Mouse (Mus musculus): ENCODE data around the gene Tmem120b. TPM values are rescaled to one million over a fixed set of nuclear protein-coding genes. Genes with fewer than 3 reads are reported as not detected.

Gene Tmem120b
- total RNA-seq, 2 experiments from 2014 or later, result 13.2 to 17.7 TPM

DNA sequence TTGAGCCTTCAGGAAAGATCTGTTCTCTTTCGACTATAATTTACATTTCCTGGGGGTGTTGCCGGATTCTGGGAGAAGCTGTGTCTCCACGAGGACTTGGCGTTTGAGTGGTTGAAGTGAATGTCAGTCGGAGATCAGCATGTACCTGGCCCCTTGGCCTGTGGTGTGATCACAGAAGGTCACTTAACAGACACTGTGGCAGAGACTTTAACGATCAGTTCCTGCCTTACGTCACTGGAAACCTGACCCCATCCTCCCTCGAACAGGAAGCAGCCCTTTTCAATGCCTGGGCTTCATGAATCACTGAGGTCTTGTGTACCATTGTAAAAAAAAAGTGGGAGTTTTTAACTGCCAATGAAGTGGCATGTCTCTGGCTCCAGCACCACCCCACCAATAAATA lies 11.8 kb downstream of the Tmem120b start:
- intact Hi-C loops (cut with DNase I), result no loop called here
- no peak for DNase-seq (ENCODE audit: low spot score in 2 of 2)

- intact Hi-C loops (cut with DNase I), result no loop called here
- no peak for DNase-seq (ENCODE audit: low spot score in 2 of 2)
Measured at GRCm38 (mm10) chr5:123080510-123080909, 12.3 kb downstream of the Tmem120b start.

DNA sequence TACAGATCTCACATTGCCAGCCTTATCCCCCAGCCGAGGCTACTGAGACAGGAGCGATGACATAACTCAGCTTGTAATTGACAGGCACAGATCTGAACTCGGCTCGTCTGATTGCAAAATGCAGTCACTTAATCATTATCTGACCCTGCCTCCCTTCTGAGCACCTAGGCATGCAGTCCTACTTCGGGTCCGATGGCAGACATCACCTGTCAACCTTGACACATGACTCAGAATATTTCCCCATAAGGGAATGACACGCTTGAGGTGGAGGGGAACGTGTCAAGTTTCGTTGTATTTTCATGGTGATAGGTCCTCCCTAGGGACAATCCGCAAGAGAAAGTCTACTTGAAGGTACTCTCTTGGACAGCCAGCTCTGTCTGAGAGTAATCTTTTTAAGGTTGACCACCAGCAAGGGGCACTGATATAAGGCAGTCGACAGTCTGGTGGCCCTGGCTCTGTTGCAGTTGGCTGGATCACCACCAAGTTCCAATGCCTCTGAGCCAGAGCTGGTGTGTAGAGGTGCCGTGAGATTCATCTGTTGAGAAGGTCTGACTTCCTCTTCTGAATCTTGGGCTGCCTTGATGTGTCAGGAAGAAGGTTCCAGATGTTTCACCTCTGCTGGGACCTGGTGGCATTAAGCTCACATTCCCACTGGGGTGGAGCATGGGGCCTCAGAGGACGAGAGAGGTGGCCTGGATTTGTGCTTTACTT lies 15.3 kb downstream of the Tmem120b start:
- no peak for DNase-seq (ENCODE audit: low spot score in 2 of 2)
- intact Hi-C loops (cut with DNase I), result no loop called here

DNA sequence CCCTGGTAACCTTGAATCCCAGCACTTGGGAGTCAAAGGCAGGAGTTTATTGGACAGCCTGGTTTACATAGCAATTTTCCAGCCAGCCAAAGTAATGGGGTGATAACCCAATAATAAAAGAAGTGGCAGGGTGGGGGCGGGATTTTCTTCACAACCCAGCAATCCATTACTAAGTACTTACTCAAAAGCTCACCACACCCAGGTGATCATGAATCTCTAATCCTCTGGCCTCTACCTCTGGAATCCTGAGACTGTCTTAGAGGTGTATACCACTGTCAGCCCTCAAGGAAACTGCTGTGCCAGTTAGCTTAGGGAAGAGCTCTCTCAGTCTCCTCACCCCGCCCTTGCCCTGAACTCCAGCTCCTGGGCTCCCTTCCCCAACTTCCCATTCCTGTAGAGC lies 18.3 kb downstream of the Tmem120b start:
- no peak for DNase-seq (ENCODE audit: low spot score in 2 of 2)
- intact Hi-C loops (cut with DNase I), result no loop called here

DNA sequence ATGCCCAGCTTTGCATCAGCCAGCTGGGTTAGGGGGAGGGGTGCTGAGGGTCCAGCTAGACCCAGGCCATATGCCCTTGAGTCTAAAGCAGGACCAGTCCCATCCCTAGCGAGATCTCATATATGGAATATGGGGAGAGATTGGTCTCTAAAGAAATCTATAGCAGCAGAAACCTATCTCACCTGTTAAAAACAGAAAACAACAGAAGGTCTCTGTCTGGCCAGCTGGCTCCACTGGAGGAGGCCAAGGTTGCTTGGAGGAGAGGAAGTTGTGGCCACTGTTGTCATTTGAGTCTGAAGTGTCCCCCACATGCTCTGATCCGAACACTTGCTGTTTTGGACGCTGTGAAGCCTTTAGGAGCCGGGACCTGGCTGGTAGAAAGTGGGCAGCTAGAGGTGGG lies 20.6 kb downstream of the Tmem120b start:
- DNase-seq (ENCODE audit: low spot score in 2 of 2), result no peak
- intact Hi-C loops (cut with DNase I), result no loop called here

GRCm38 (mm10) chr5:123090560-123091306 lies 22.5 kb downstream of the Tmem120b start:
- no peak for DNase-seq (ENCODE audit: low spot score in 2 of 2)
- intact Hi-C loops (cut with DNase I), result no loop called here

GRCm38 (mm10) chr5:123093077-123093633 lies 24.9 kb downstream of the Tmem120b start:
- DNase-seq (ENCODE audit: low spot score in 2 of 2), result no peak
- intact Hi-C loops (cut with DNase I), result no loop called here

DNA sequence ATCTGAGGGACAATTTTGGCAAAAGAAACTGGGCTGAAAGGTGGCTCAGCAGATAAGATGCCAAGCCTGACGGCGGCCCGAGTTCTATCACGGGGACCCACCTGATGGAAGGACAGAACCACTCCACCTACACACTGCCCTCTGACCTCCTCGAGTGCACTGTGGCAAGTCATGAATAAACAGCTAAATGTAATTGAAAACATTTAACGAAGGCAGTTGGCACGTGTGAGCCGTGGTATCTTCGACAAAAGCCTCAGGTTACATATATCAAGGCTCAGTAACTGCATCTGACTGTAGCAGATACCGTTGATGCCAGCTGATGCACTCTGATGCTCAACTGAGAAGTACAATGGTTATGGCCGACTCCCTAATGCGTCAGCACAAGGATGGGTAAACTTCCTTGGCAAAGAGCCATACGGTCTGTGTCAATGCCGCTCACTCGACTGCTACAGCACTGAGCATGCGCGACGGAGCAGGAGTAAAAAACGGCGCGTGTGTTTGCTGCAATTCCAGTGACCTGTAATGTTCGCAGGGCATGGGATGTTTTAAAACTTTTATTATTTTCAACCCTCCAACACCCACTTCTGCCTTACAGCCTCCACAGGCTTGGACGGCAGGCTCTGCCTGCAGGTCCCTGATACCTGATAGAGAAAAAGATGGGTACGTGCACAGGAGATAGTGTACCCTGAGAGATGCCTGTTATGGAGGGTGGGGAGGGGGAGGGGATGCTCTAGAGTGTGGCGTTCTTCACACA lies 26.2 kb downstream of the Tmem120b start:
- intact Hi-C loops (cut with DNase I), result no loop called here
- no peak for DNase-seq (ENCODE audit: low spot score in 2 of 2)

GRCm38 (mm10) chr5:123096299-123096698 lies 28.1 kb downstream of the Tmem120b start:
- DNase-seq (ENCODE audit: low spot score in 2 of 2), result no peak
- intact Hi-C loops (cut with DNase I), result no loop called here

GRCm38 (mm10) chr5:123098487-123098886 lies 30.3 kb downstream of the Tmem120b start:
- DNase-seq (ENCODE audit: low spot score in 2 of 2), result no peak
- intact Hi-C loops (cut with DNase I), result no loop called here

- DNase-seq (ENCODE audit: low spot score in 2 of 2), result no peak
- intact Hi-C loops (cut with DNase I), result no loop called here
Measured at GRCm38 (mm10) chr5:123102376-123102775, 34.2 kb downstream of the Tmem120b start.

DNA sequence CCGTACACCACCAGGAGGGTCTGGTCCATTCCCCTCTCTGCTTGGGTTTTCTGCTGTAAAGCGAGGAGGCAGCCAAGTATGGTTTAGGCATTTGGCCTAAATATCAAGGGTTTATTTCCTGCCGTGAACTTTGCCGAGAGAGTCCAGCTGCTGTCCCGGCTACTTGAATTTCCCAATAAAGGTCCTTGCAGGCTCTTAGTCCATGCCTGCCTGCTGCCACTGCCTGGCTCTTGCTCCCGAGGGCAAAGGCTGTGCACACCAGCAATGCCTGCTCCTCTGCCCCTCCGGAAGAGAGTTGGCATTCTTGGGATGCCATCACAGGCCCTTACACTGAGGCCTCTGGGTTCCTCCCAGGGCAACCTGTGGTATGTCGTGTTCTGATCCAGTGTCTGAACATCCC lies 35.3 kb downstream of the Tmem120b start:
- DNase-seq (ENCODE audit: low spot score in 2 of 2), result no peak

DNA sequence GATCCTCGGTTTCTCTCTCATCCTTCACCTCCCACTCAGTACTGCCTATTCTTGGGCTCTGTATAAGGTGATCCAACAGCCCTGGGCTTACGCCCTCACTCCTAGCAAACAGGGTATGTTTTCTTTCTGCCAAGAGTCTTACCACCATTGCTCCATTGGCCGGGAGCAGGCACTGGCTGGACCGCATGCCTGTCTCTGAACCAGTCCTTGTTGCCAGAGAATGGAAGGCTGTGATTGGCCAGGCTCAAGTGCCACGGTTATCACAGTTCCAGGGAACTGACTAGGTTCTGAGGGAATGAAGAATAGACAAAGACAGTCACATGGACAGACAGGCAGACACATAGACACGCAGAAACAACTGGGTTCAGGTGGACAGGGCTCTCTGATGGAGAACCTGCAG lies 36.6 kb downstream of the Tmem120b start:
- no peak for DNase-seq (ENCODE audit: low spot score in 2 of 2)
- intact Hi-C loops (cut with DNase I), result no loop called here

More for the DNA sequence above, 35.3 kb downstream of the Tmem120b start:
- intact Hi-C loops (cut with DNase I), result no loop called here

- DNase-seq (ENCODE audit: low spot score in 2 of 2), result no peak
- intact Hi-C loops (cut with DNase I), result no loop called here
Measured at GRCm38 (mm10) chr5:123109452-123110203, 41.4 kb downstream of the Tmem120b start.

DNA sequence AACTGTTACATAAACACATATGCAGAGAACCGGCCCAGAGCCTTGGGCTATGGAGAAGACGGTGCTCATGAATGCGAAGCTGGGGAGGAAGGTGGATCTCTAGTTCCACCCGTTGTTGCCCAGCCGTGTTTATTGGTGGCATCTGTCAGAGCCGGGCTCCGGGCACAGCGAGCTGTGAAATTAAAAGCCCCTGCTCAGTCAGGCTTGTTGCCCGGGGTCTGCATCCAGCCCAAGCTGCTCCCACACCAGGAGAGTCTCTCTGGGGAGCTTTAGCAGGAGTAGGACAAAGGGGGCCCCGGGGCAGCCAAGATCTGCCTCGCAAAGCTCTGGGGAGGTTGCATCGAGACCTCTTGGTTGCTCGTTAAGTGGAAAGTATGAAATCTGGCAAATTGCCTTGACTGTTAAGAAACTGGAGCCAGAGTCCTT lies 42.1 kb downstream of the Tmem120b start:
- DNase-seq (ENCODE audit: low spot score in 2 of 2), result no peak
- intact Hi-C loops (cut with DNase I), result no loop called here

DNA sequence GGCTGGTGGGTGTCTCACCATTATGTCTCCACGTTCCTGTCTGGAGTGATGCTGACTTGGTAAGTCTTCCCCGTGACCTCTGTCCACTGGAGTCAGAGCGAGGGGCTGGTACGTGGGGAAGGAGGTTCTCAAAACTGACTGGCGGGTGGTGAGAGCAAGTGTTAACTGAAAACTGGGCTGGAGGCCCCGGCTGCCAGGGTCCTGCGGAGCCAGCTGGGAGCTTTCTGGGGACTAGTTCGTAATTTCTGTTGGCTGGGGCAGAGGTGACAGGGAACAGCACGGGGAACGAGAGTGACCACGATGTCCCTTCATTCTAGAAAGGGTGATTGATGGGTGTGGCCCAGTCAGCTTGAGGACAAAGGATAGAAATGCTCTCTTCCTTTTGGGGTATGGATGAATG lies 45.9 kb downstream of the Tmem120b start:
- DNase-seq (ENCODE audit: low spot score in 2 of 2), result no peak
- intact Hi-C loops (cut with DNase I), result no loop called here

GRCm38 (mm10) chr5:123114924-123115323 lies 46.7 kb downstream of the Tmem120b start:
- DNase-seq (ENCODE audit: low spot score in 2 of 2), result no peak
- intact Hi-C loops (cut with DNase I), result loop anchor here (5.0 kb wide), 2 partner anchors 37 to 57 kb away; no protein-coding TSS in a partner anchor

GRCm38 (mm10) chr5:123116080-123116479 lies 47.9 kb downstream of the Tmem120b start:
- intact Hi-C loops (cut with DNase I), result loop anchor here (2.0 to 5.0 kb wide), 3 partner anchors 36 to 56 kb away; no protein-coding TSS in a partner anchor
- DNase-seq (ENCODE audit: low spot score in 2 of 2), result no peak

GRCm38 (mm10) chr5:123117257-123117656 lies 49.0 kb downstream of the Tmem120b start:
- intact Hi-C loops (cut with DNase I), result loop anchor here (2.0 to 5.0 kb wide), 3 partner anchors 35 to 55 kb away; no protein-coding TSS in a partner anchor
- peak; percentile 55 to 65 for DNase-seq (ENCODE audit: low spot score in 2 of 2)
